Mouse (Mus musculus) liver, adult 2 months (tissue): Measurements from ENCODE around the gene C130026I21Rik.
"Not testable (repeated sequence)": the region's sequence is repeated elsewhere in the genome, so short reads cannot be mapped to it uniquely, and the experiment has no call there.

ENCODE experiments used
- CTCF ChIP-seq: fragments of 200-500 bp; IDR thresholded peaks from 2 replicates; pipeline ENCODE4 v1.5.1; 2011; ENCODE audit warnings: low read depth, low read length, control low read depth
- POLR2A ChIP-seq: fragments of 200-500 bp; IDR thresholded peaks from 2 replicates; pipeline ENCODE4 v1.6.1; 2011; ENCODE audit warnings: low read length, control low read depth; ENCODE audit not compliant: insufficient read depth; ENCODE audit errors: extremely low read depth

DNA sequence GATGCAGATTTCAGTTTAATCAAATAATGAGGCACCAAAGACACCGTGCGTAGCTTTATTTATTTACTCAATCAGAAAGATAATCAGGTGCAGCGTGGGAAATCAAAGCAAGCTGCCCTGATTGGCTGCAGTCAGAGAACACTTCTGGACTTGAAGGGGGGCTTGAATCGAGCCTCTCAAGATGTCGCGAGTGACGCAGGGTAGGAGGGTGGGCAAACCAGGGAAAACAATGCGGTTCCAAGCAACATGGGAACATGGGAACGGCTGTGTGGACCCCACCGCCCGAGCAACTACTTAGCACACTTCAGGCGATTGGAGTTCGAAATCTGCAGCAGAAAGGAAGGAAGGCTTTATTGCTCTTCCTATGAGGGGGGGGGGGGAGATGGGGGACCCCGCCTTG is 240.2 kb downstream of the C130026I21Rik start:
- not testable (repeated sequence) for TF ChIP-seq CTCF, POLR2A
